Mouse (Mus musculus) MEL (cell line): ENCODE results near the gene Naa38.

ENCODE experiments used
- CTCF ChIP-seq, 3 experiments: IDR thresholded peaks in 2 of 3; conservative IDR thresholded peaks in 1 of 3; 2 replicates each; pipeline ENCODE4 v1.5.1; 2011 to 2012; ENCODE audit warnings: low read length in 3 of 3, low read depth in 2 of 3, mild to moderate bottlenecking in 2 of 3, improper control_type of control experiment in 1 of 3, inconsistent platforms in 1 of 3, mixed read lengths in 1 of 3, moderate library complexity in 1 of 3; ENCODE audit not compliant: control insufficient read depth in 1 of 3, insufficient read depth in 1 of 3, poor library complexity in 1 of 3, severe bottlenecking in 1 of 3
- EP300 ChIP-seq, 2 experiments: IDR thresholded peaks; 2 replicates each; pipeline ENCODE4 v1.6.1; 2011; ENCODE audit warnings: improper control_type of control experiment in 2 of 2, low read length in 2 of 2, low read depth in 1 of 2, mild to moderate bottlenecking in 1 of 2
- MAX ChIP-seq: IDR thresholded peaks from 2 replicates; pipeline ENCODE4 v1.6.1; 2011; ENCODE audit warnings: low read length, improper control_type of control experiment

- TF ChIP-seq MAX, result no peak; the same call in none of the 2 replicates
- TF ChIP-seq EP300 (IDR thresholded peaks at IDR 0.05; ENCODE audit: low read depth in 1 of 2, low read length in 2 of 2), result peak; percentile 15 to 35; a peak in 3 of 4 replicates
- TF ChIP-seq CTCF (IDR thresholded peaks at IDR 0.05 in 2 of 3, conservative IDR thresholded peaks at IDR 0.05 in 1 of 3; ENCODE audit: control insufficient read depth in 1 of 3, insufficient read depth in 1 of 3, low read depth in 2 of 3, low read length in 3 of 3, poor library complexity in 1 of 3, severe bottlenecking in 1 of 3), result no peak
Observed at GRCm38 (mm10) chr11:69366157-69366854, 29.0 kb upstream of the Naa38 start.
